Mouse (Mus musculus): ENCODE results near the gene Rfx2.

- TF ChIP-seq CTCF (IDR thresholded peaks at IDR 0.05; ENCODE audit: low read depth) (no peak), EP300 (IDR thresholded peaks at IDR 0.05; ENCODE audit: low read depth) (no peak)
Observed at GRCm38 (mm10) chr17:56788886-56789285, 41.9 kb downstream of the Rfx2 start.
